ENCODE assay signal across 12 mouse cellular contexts in the genomic region with DNA sequence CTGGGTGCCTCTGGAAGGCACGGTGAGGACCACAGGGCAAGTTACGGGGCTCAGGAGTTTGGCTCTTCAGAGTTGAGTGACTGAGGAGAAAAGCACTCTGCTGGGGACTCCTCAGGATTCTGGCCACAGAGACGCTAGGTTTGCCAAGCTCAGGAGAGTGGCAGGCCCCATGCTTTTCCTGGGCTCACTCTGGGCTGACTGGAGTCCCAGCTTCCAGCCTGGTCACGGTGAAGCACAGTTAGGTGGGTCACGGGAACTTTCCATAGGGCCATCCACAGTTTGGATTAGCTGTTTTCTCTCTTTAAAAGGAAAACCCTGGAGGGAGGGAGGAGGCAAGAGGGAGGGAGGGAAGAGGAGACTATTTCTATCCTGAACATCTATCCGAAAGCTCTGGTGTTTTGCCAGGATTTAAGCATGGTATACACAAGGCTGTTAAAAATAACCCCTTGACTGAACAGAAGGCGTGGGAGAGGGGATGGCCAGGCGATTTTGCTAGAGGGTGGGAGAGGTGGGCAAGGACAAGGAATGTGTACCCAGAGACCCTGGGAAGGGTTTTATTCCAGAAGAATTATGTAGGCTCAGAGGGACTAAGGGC. TPM values are rescaled to one million over a fixed set of nuclear protein-coding genes. Genes with fewer than 3 reads are reported as not detected.
DNase-seq lines count a peak whose midpoint lies in the region; ATAC-seq and TF ChIP-seq lines count a peak whose summit lies in the region.
"Had no signal": no experiment of that assay in that cellular context is flagged by ENCODE, and none has a peak within 500 bp of the region (broad histone marks: within the 10 kb centered on the region; RNA-seq: fewer than 3 reads in every experiment).

No protein-coding gene starts in this region.

- H3K9me3 ChIP-seq in intestine, embryonic 14.5 days (ENCODE audit: control insufficient read depth, low read length), result no peaks in the 10 kb centered on the region
- no peaks in the 10 kb centered on the region for H3K9me3 ChIP-seq in intestine, postnatal 0 days (ENCODE audit: control insufficient read depth)
- H3K9me3 ChIP-seq in forebrain, embryonic 14.5 days (replicated peaks; ENCODE audit: control insufficient read depth, low read length), result no peaks in the 10 kb centered on the region
- H3K9me3 ChIP-seq: embryonic facial prominence, embryonic 12.5 days; neural tube, embryonic 12.5 days had no signal

- H3K36me3 ChIP-seq in intestine, embryonic 14.5 days (ENCODE audit: control insufficient read depth, insufficient read depth, low read length), result no peaks in the 10 kb centered on the region
- H3K36me3 ChIP-seq in intestine, postnatal 0 days (ENCODE audit: control insufficient read depth, insufficient read depth), result peaks cover 6% of the 10 kb centered on the region; the same call in 1 of the 2 replicates
- no peaks in the 10 kb centered on the region for H3K36me3 ChIP-seq in forebrain, embryonic 14.5 days (ENCODE audit: control insufficient read depth, insufficient read depth, low read length)
- H3K36me3 ChIP-seq: embryonic facial prominence, embryonic 12.5 days; neural tube, embryonic 12.5 days had no signal

- no peaks in the 10 kb centered on the region for H3K27me3 ChIP-seq in intestine, embryonic 14.5 days (replicated peaks; ENCODE audit: control insufficient read depth, insufficient read depth, low read length)
- no peaks in the 10 kb centered on the region for H3K27me3 ChIP-seq in intestine, postnatal 0 days (replicated peaks; ENCODE audit: control insufficient read depth, insufficient read depth, low read length)
- H3K27me3 ChIP-seq in forebrain, embryonic 14.5 days (replicated peaks; ENCODE audit: control insufficient read depth, insufficient read depth, low read length), result no peaks in the 10 kb centered on the region
- H3K27me3 ChIP-seq: embryonic facial prominence, embryonic 12.5 days; neural tube, embryonic 12.5 days had no signal

- peak overlapping the region; percentile 74 for H3K27ac ChIP-seq in intestine, embryonic 14.5 days (ENCODE audit: low read depth)
- no peak overlapping the region for H3K27ac ChIP-seq in intestine, postnatal 0 days (ENCODE audit: low read depth, low read length)
- H3K27ac ChIP-seq in forebrain, embryonic 14.5 days (ENCODE audit: low read depth, low read length), result no peak overlapping the region
- H3K27ac ChIP-seq: embryonic facial prominence, embryonic 12.5 days; macrophage; neural tube, embryonic 12.5 days had no signal

- H3K4me1 ChIP-seq in intestine, embryonic 14.5 days (replicated peaks; ENCODE audit: control insufficient read depth, insufficient read depth, low read length), result peaks cover 15% of the 10 kb centered on the region
- no peaks in the 10 kb centered on the region for H3K4me1 ChIP-seq in intestine, postnatal 0 days (replicated peaks; ENCODE audit: control insufficient read depth, insufficient read depth, low read length)
- no peaks in the 10 kb centered on the region for H3K4me1 ChIP-seq in forebrain, embryonic 14.5 days (ENCODE audit: control insufficient read depth, insufficient read depth, low read length)
- H3K4me1 ChIP-seq: neural tube, embryonic 12.5 days had no signal

- H3K4me2 ChIP-seq in intestine, embryonic 14.5 days (ENCODE audit: low read length), result no peak overlapping the region
- no peak overlapping the region for H3K4me2 ChIP-seq in intestine, postnatal 0 days (replicated peaks; ENCODE audit: low read depth)
- no peak overlapping the region for H3K4me2 ChIP-seq in forebrain, embryonic 14.5 days (ENCODE audit: low read length)
- H3K4me2 ChIP-seq: embryonic facial prominence, embryonic 12.5 days; neural tube, embryonic 12.5 days had no signal

- no peak for ATAC-seq in intestine, embryonic 14.5 days (replicated peaks; ENCODE audit: low FRiP score, low TSS enrichment, low read depth)
- no peak for ATAC-seq in intestine, postnatal 0 days
- no peak for ATAC-seq in forebrain, embryonic 14.5 days

- 53% methylated on average over 8 of the region's 8 CpGs for WGBS in intestine, embryonic 14.5 days
- 65% methylated on average over 8 of the region's 8 CpGs for WGBS in intestine, postnatal 0 days
- 79% methylated on average over 8 of the region's 8 CpGs for WGBS in forebrain, embryonic 14.5 days

- no peak overlapping the region for H3K4me3 ChIP-seq in intestine, embryonic 14.5 days (ENCODE audit: low read depth, low read length)
- H3K4me3 ChIP-seq in intestine, postnatal 0 days (ENCODE audit: low read depth, low read length), result no peak overlapping the region
- no peak overlapping the region for H3K4me3 ChIP-seq in forebrain, embryonic 14.5 days (ENCODE audit: low read depth, low read length)
- H3K4me3 ChIP-seq: embryonic facial prominence, embryonic 12.5 days; neural tube, embryonic 12.5 days had no signal

- DNase-seq in cerebellum, adult 11 months, result peak; percentile 16
- DNase-seq in cerebellum, adult 9-10 months, result no peak
- DNase-seq in intestine, embryonic 14.5 days (ENCODE audit: low spot score), result no peak
- DNase-seq in urinary bladder, postnatal 10 days (ENCODE audit: low spot score), result peak; percentile 1
- no peak for DNase-seq in urinary bladder, postnatal 36 days (ENCODE audit: low spot score in 2 of 2)
- DNase-seq in layer of hippocampus, postnatal 14 days (ENCODE audit: low spot score in 2 of 2), result no peak
- DNase-seq in forebrain, embryonic 14.5 days (ENCODE audit: low spot score), result no peak
- DNase-seq: layer of hippocampus, adult 9-11 months had no signal

- no peak overlapping the region for H3K9ac ChIP-seq in intestine, embryonic 14.5 days (ENCODE audit: low read length)
- no peak overlapping the region for H3K9ac ChIP-seq in intestine, postnatal 0 days (ENCODE audit: low read depth, low read length)
- no peak overlapping the region for H3K9ac ChIP-seq in forebrain, embryonic 14.5 days (ENCODE audit: low read length)
- H3K9ac ChIP-seq: embryonic facial prominence, embryonic 12.5 days; neural tube, embryonic 12.5 days had no signal

- TF ChIP-seq CTCF in intestine, postnatal 0 days (IDR thresholded peaks at IDR 0.05; ENCODE audit: low read depth), result no peak

RNA-seq across cellular contexts. Expression of a gene that starts 55.5 kb away (rescaled TPM):
- polyA plus RNA-seq in intestine, embryonic 14.5 days (2014; fragmentation: Nextera tagmentation; extraction: Ambion mirVana), result 7.0 and 7.2 TPM in 2 replicates
- polyA plus RNA-seq in intestine, postnatal 0 days (2015; fragmentation: Nextera tagmentation; extraction: Ambion mirVana), result 1.2 and 1.3 TPM in 2 replicates
- total RNA-seq in layer of hippocampus, postnatal 14 days (2021), result 1 to 10 TPM; 1.8 to 2.0 TPM
- 0.22 and 0.36 TPM in 2 replicates for polyA plus RNA-seq in forebrain, embryonic 14.5 days (2014; fragmentation: Nextera tagmentation; extraction: Ambion mirVana)
- polyA plus RNA-seq: macrophage had no signal

Comparison
In these comparisons a context has a peak if more than half of its experiments do, and no peak if none do; other contexts are left out.
1. DNase-seq: peak in cerebellum, adult 11 months (single experiment) and urinary bladder, postnatal 10 days (single experiment); none in cerebellum, adult 9-10 months (single experiment), intestine, embryonic 14.5 days (single experiment), urinary bladder, postnatal 36 days (0 of 2), layer of hippocampus, postnatal 14 days (0 of 2) and forebrain, embryonic 14.5 days (single experiment).